Mouse (Mus musculus) cerebellum, adult 2 months (tissue): Measurements from ENCODE around the gene Ccdc34.

ENCODE experiments used
- CTCF ChIP-seq: fragments of 200-500 bp; IDR thresholded peaks from 2 replicates; pipeline ENCODE4 v1.5.1; 2011; ENCODE audit warnings: low read depth, mild to moderate bottlenecking, control low read depth, low read length, moderate library complexity, borderline replicate concordance; ENCODE audit not compliant: insufficient read depth
- POLR2A ChIP-seq: fragments of 200-500 bp; IDR thresholded peaks from 2 replicates; pipeline ENCODE4 v1.6.1; 2011; ENCODE audit warnings: low read length, control low read depth, borderline replicate concordance; ENCODE audit not compliant: insufficient read depth

GRCm38 (mm10) chr2:109969381-109969780 lies 48.2 kb upstream of the Ccdc34 start:
- TF ChIP-seq CTCF (no peak), POLR2A (no peak)
